Mouse (Mus musculus): Measurements from ENCODE around the gene Pdlim4. TPM values are rescaled to one million over a fixed set of nuclear protein-coding genes. Genes with fewer than 3 reads are reported as not detected.
A peak's percentile ranks its signal among the peaks of the same experiment; 100 is the strongest.

The Pdlim4 gene
- polyA plus RNA-seq (2012; rRNA removed): 4.4 and 7.2 TPM in 2 replicates

DNA sequence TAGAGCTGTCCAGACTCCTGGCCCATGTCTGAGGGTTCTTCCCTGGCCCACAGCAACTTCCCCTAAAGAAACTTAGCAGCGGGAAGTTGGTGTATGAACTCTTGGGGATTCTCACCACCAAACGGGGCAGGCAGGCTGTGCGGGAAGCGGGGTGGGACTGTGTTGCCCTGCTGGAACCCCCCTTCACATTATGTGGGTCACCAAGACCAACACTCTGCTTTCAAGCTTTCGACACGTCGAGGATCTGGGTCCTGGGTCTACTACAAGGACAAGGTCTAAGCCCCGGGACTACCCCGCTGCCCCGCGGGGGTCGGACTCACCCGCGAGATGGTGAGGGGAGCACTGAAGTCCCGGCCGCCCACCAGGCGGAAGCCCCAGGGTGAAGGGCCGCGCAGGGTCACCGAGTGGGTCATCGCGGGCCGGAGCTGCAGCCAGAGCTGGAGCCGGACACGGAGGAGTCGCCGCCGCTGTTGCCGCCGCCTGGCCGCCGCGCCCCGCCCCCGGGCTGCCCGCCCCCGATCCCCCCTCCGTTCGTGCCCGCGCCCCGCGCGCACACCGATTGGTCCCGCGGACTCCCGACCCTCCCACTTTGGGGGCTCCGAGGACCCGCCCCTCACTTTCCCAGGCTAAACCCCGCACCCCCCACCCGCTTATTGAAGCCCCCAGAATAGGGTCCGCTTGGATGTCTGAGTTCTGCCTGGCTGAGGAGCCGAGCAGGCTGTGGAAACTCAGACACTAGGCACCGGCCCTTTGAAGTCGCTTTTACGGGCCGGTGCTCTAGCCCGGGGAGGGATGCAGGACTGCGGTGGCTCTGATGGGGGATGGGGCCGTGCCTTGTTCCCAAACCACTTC, at the start of gene Pdlim4:
Pdlim4 (minus strand) TSS at position 495 of the 852 bp plus-strand sequence.
- H3K4me3 ChIP-seq (ENCODE audit: control insufficient read depth, low read depth, low read length): peak within 1 kb of the TSS; percentile 74
- H3K27ac ChIP-seq (ENCODE audit: control insufficient read depth, insufficient read depth, low read depth, low read length): no peak within 1 kb of the TSS
- TF ChIP-seq POLR2A (IDR thresholded peaks at IDR 0.05; ENCODE audit: control insufficient read depth, low read depth, low read length): no peak
- TF ChIP-seq CTCF (IDR thresholded peaks at IDR 0.05; ENCODE audit: control insufficient read depth, insufficient read depth, insufficient replicate concordance, low read depth, low read length): no peak
- H3K27me3 ChIP-seq (ENCODE audit: control insufficient read depth, insufficient read depth, low read length): no peaks in the 10 kb centered on the region
- no peaks in the 10 kb centered on the region for H3K36me3 ChIP-seq (ENCODE audit: control insufficient read depth, insufficient read depth, low read length)
- peaks cover 12% of the 10 kb centered on the region for H3K4me1 ChIP-seq (ENCODE audit: control insufficient read depth, insufficient read depth, low read length)

DNA sequence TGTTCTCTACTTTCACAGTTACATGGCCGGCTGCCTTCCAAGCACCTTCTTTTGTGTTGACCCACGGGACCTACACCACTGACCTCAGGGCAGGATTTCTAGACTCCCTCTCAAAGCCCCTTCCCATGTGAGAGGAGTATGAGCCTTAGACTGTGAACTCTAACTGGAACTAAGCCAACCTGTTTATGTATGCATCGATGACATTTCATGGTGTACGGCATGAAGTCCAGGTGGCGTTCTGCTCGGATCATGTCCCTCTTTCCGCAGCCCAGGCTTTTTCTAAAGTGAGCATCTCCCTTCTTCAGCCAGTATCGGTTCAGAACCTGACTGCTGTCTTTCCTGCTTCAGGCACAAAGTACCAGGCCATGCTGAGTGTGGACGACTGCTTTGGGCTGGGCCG, 48.3 kb upstream of the Pdlim4 start:
- Histone ChIP-seq H3K27me3 (ENCODE audit: control insufficient read depth, insufficient read depth, low read length) (no peaks in the 10 kb centered on the region), H3K4me1 (ENCODE audit: control insufficient read depth, insufficient read depth, low read length) (peaks cover 5% of the 10 kb centered on the region), H3K4me3 (ENCODE audit: control insufficient read depth, low read depth, low read length) (no peak overlapping the region), H3K36me3 (ENCODE audit: control insufficient read depth, insufficient read depth, low read length) (no peaks in the 10 kb centered on the region), H3K27ac (ENCODE audit: control insufficient read depth, insufficient read depth, low read depth, low read length) (no peak overlapping the region)
- TF ChIP-seq POLR2A (IDR thresholded peaks at IDR 0.05; ENCODE audit: control insufficient read depth, low read depth, low read length) (no peak), CTCF (IDR thresholded peaks at IDR 0.05; ENCODE audit: control insufficient read depth, insufficient read depth, insufficient replicate concordance, low read depth, low read length) (no peak)

DNA sequence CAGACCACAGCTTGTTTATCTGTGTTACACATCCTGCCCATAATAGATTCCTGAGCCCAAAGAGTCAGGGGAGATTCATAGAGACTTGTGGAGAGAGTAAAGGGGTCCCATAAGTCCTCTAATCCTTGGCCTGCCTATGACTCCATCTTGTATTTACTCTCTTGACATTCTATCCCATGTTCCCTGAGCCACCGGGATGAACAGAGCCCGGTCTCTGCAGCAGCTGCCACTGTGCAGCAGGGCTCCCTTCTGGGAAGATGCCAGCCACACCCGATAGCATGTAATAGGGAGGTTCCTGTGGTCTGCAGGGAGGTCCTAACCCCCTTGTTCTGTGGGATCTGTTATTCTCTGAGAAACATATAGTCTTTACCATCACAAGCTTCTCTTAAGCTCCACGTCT, 47.6 kb upstream of the Pdlim4 start:
- Histone ChIP-seq H3K27me3 (ENCODE audit: control insufficient read depth, insufficient read depth, low read length) (no peaks in the 10 kb centered on the region), H3K36me3 (ENCODE audit: control insufficient read depth, insufficient read depth, low read length) (no peaks in the 10 kb centered on the region), H3K4me1 (ENCODE audit: control insufficient read depth, insufficient read depth, low read length) (peaks cover 5% of the 10 kb centered on the region), H3K27ac (ENCODE audit: control insufficient read depth, insufficient read depth, low read depth, low read length) (no peak overlapping the region), H3K4me3 (ENCODE audit: control insufficient read depth, low read depth, low read length) (no peak overlapping the region)
- no peak for TF ChIP-seq CTCF (IDR thresholded peaks at IDR 0.05; ENCODE audit: control insufficient read depth, insufficient read depth, insufficient replicate concordance, low read depth, low read length)
- no peak for TF ChIP-seq POLR2A (IDR thresholded peaks at IDR 0.05; ENCODE audit: control insufficient read depth, low read depth, low read length)

DNA sequence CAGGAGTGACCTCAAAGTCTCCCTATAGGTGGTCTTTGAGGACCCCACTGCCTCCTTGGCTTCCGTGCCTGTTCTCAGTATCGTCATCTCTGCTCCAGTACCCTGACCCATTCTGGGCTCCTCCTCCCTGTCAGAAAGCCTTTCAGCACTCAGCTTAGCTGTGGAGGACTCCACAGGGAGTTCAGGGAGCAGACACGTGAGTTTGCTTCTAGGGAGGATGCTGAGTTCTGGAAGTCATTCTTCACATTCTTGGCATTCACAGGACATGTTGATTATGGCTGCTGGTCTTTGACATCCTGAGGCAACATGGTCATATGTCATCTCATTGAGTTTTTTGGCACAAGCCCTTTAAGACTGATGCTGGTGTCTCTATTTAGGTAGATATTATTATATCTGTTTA, 47.1 kb upstream of the Pdlim4 start:
- Histone ChIP-seq H3K36me3 (ENCODE audit: control insufficient read depth, insufficient read depth, low read length) (no peaks in the 10 kb centered on the region), H3K4me3 (ENCODE audit: control insufficient read depth, low read depth, low read length) (no peak overlapping the region), H3K27me3 (ENCODE audit: control insufficient read depth, insufficient read depth, low read length) (no peaks in the 10 kb centered on the region), H3K4me1 (ENCODE audit: control insufficient read depth, insufficient read depth, low read length) (peaks cover 5% of the 10 kb centered on the region), H3K27ac (ENCODE audit: control insufficient read depth, insufficient read depth, low read depth, low read length) (no peak overlapping the region)
- TF ChIP-seq CTCF (IDR thresholded peaks at IDR 0.05; ENCODE audit: control insufficient read depth, insufficient read depth, insufficient replicate concordance, low read depth, low read length) (no peak), POLR2A (IDR thresholded peaks at IDR 0.05; ENCODE audit: control insufficient read depth, low read depth, low read length) (no peak)

DNA sequence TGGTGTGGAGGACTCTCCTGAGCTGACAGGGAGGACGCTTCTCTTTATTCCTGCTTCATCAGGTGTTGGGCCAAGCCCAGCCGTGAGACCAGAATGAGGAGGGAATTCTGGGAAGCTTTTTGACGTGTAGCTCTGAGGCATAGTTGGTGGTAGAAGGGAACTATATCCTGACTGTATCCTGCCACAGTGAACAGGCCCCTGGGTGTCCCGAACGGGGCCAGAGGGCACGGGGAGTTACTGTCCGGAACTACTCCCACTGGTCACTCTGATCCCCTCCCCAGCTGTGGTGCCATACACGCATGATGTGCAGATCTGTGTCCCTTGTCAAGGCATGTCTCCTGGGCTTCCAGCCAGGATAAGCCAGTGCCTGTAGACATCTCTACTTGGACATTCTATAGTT, 46.5 kb upstream of the Pdlim4 start:
- Histone ChIP-seq H3K4me1 (ENCODE audit: control insufficient read depth, insufficient read depth, low read length) (peaks cover 5% of the 10 kb centered on the region), H3K36me3 (ENCODE audit: control insufficient read depth, insufficient read depth, low read length) (no peaks in the 10 kb centered on the region), H3K27ac (ENCODE audit: control insufficient read depth, insufficient read depth, low read depth, low read length) (no peak overlapping the region), H3K27me3 (ENCODE audit: control insufficient read depth, insufficient read depth, low read length) (no peaks in the 10 kb centered on the region), H3K4me3 (ENCODE audit: control insufficient read depth, low read depth, low read length) (no peak overlapping the region)
- TF ChIP-seq POLR2A (IDR thresholded peaks at IDR 0.05; ENCODE audit: control insufficient read depth, low read depth, low read length) (no peak), CTCF (IDR thresholded peaks at IDR 0.05; ENCODE audit: control insufficient read depth, insufficient read depth, insufficient replicate concordance, low read depth, low read length) (no peak)

DNA sequence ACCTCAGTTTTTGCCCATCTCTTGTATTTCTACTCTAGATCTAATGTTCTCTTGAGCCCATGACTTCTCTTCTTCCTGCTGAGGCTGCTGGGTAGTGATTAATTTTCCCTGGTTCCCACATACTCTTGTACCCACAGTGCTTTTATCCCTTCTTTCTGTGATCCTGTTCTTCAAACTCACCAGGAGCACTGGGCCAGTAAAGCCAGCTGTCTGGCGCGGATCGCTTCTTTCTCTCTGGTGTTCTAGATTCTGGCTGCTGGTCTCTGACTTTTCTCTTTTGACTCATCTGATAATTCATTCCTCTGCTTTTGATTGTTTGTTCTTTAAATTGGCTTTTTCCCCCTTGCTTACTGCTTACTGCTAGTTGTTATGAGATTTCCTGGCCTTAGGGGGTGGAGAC, 45.9 kb upstream of the Pdlim4 start:
- Histone ChIP-seq H3K27me3 (ENCODE audit: control insufficient read depth, insufficient read depth, low read length) (no peaks in the 10 kb centered on the region), H3K4me3 (ENCODE audit: control insufficient read depth, low read depth, low read length) (no peak overlapping the region), H3K27ac (ENCODE audit: control insufficient read depth, insufficient read depth, low read depth, low read length) (no peak overlapping the region), H3K36me3 (ENCODE audit: control insufficient read depth, insufficient read depth, low read length) (no peaks in the 10 kb centered on the region), H3K4me1 (ENCODE audit: control insufficient read depth, insufficient read depth, low read length) (peaks cover 5% of the 10 kb centered on the region)
- TF ChIP-seq POLR2A (IDR thresholded peaks at IDR 0.05; ENCODE audit: control insufficient read depth, low read depth, low read length) (no peak), CTCF (IDR thresholded peaks at IDR 0.05; ENCODE audit: control insufficient read depth, insufficient read depth, insufficient replicate concordance, low read depth, low read length) (no peak)

DNA sequence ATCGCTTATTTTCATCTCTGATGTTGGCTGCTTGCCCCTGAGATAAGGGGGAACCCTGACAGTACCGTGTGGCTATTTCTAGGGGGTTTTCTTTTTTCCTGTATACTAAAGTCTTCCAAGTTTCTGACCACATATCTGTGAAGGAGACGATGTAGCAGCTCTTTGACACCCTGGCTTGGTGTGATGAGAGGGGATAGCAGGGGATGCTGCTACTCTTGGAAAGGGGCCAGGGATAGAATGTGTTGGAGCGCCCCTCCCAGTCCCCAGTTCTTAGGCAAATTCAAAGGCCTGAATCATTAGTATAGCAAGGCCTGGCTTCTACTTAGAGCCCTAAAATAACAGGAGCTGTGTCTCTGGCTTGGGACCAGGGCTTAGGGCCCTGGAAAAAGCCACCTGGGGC, 44.5 kb upstream of the Pdlim4 start:
- no peaks in the 10 kb centered on the region for H3K36me3 ChIP-seq (ENCODE audit: control insufficient read depth, insufficient read depth, low read length)
- H3K4me1 ChIP-seq (ENCODE audit: control insufficient read depth, insufficient read depth, low read length): no peaks in the 10 kb centered on the region; the same call in 1 of the 2 replicates
- peak overlapping the region; percentile 56; the same call in 1 of the 2 replicates for H3K27ac ChIP-seq (ENCODE audit: control insufficient read depth, insufficient read depth, low read depth, low read length)
- H3K27me3 ChIP-seq (ENCODE audit: control insufficient read depth, insufficient read depth, low read length): no peaks in the 10 kb centered on the region
- H3K4me3 ChIP-seq (ENCODE audit: control insufficient read depth, low read depth, low read length): no peak overlapping the region
- no peak for TF ChIP-seq CTCF (IDR thresholded peaks at IDR 0.05; ENCODE audit: control insufficient read depth, insufficient read depth, insufficient replicate concordance, low read depth, low read length)
